Mouse (Mus musculus) liver, embryonic 11.5 days (tissue): Measurements from ENCODE around the gene Bri3. TPM values are rescaled to one million over a fixed set of nuclear protein-coding genes. Genes with fewer than 3 reads are reported as not detected.

Source experiments
- ATAC-seq: fragments of 200-750 bp; cut with Nextera tagmentation; replicated peaks from 2 replicates; pipeline ENCODE4 v1.8.0; 2017; ENCODE audit warnings: moderate number of reproducible peaks, mild to moderate bottlenecking, moderate TSS enrichment, moderate library complexity; ENCODE audit not compliant: low FRiP score
- DNase-seq: peaks from one replicate; pipeline ENCODE4 v3.0.0-alpha.2; 2017; ENCODE audit warnings: low spot score
- H3K27ac ChIP-seq: fragments of 300-500 bp; sonication (generic); 2 replicates; pipeline ENCODE4 v1.5.1; 2014; ENCODE audit warnings: mild to moderate bottlenecking, low read depth, low read length, control low read depth
- H3K27me3 ChIP-seq: fragments of 300-500 bp; sonication (generic); replicated peaks from 2 replicates; pipeline ENCODE4 v1.6.1; 2014; ENCODE audit warnings: low read length, mixed read lengths; ENCODE audit not compliant: control insufficient read depth, insufficient read depth
- H3K36me3 ChIP-seq: fragments of 300-500 bp; sonication (generic); 2 replicates; pipeline ENCODE4 v1.6.1; 2014; ENCODE audit warnings: mild to moderate bottlenecking, low read length, moderate library complexity, mixed read lengths; ENCODE audit not compliant: control insufficient read depth, insufficient read depth
- H3K4me1 ChIP-seq: fragments of 300-500 bp; sonication (generic); replicated peaks from 2 replicates; pipeline ENCODE4 v1.6.1; 2014; ENCODE audit warnings: low read length, mixed read lengths; ENCODE audit not compliant: control insufficient read depth, insufficient read depth
- H3K4me2 ChIP-seq: fragments of 300-500 bp; sonication (generic); 2 replicates; pipeline ENCODE4 v1.6.1; 2014; ENCODE audit warnings: mild to moderate bottlenecking, control low read depth, moderate library complexity
- H3K4me3 ChIP-seq: fragments of 300-500 bp; sonication (generic); 2 replicates; pipeline ENCODE4 v1.5.1; 2014; ENCODE audit warnings: low read depth, low read length, control low read depth
- H3K9ac ChIP-seq: fragments of 300-500 bp; sonication (generic); 2 replicates; pipeline ENCODE4 v1.6.1; 2014; ENCODE audit warnings: low read depth, low read length, control low read depth
- H3K9me3 ChIP-seq: fragments of 300-500 bp; sonication (generic); 2 replicates; pipeline ENCODE4 v1.6.1; 2016; ENCODE audit warnings: low read length, inconsistent platforms, mixed read lengths; ENCODE audit not compliant: control insufficient read depth
- WGBS: fragments of 180-500 bp; shearing (Covaris S2); extraction: QIAGEN DNeasy Blood & Tissue Kit; methylation state at CpG from one replicate; pipeline ENCODE4 v1.1.7; 2014; 5-methylcytosine and 5-hydroxymethylcytosine counted together
- polyA plus RNA-seq: library from polyadenylated mRNA; unstranded; fragments of >200 nt; fragmentation: Nextera tagmentation; extraction: Ambion mirVana; gene quantifications from 2 replicates; pipeline ENCODE4 v1.2.1, GENCODE M21; 2014

Gene Bri3
- polyA plus RNA-seq, 1 experiment from 2014 or later = 59.2 TPM

DNA sequence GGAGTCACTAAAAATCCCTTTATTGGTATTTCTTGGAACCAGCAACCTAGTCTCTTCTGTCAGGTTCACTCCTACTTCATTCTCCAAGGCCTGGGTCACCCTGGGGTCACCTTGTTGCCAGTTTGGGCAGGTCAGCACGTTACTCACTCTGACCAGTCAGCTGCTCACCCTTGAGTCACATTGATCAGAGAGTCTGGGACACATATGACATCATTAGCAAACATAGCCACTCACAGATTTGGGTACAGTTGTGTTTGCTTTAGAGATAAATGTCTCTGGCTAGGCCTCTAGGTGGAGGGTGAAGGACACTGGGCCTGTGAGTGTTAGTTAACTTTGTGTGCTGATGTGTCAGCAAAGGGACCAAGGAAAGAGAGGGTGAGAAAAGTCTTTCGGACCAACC lies 127.9 kb downstream of the Bri3 start:
- H3K9ac ChIP-seq = no peak overlapping the region
- 33% methylated on average over 2 of the region's 2 CpGs for WGBS
- no peaks in the 10 kb centered on the region for H3K27me3 ChIP-seq
- H3K36me3 ChIP-seq = no peaks in the 10 kb centered on the region
- H3K27ac ChIP-seq = no peak overlapping the region
- DNase-seq (no peak), ATAC-seq (peak; percentile 60)
- H3K4me3 ChIP-seq = no peak overlapping the region
- no peak overlapping the region for H3K4me2 ChIP-seq
- H3K4me1 ChIP-seq = no peaks in the 10 kb centered on the region
- no peaks in the 10 kb centered on the region for H3K9me3 ChIP-seq

GRCm38 (mm10) chr5:144372885-144373284 lies 128.6 kb downstream of the Bri3 start:
- no peak overlapping the region for H3K4me3 ChIP-seq
- 83% methylated on average over 2 of the region's 2 CpGs for WGBS
- DNase-seq (no peak), ATAC-seq (no peak)
- no peak overlapping the region for H3K9ac ChIP-seq
- no peaks in the 10 kb centered on the region for H3K27me3 ChIP-seq
- no peaks in the 10 kb centered on the region for H3K4me1 ChIP-seq
- H3K27ac ChIP-seq = no peak overlapping the region
- H3K36me3 ChIP-seq = no peaks in the 10 kb centered on the region
- no peaks in the 10 kb centered on the region for H3K9me3 ChIP-seq
- H3K4me2 ChIP-seq = no peak overlapping the region

- no peaks in the 10 kb centered on the region for H3K4me1 ChIP-seq
- H3K4me2 ChIP-seq = no peak overlapping the region
- ATAC-seq (no peak), DNase-seq (no peak)
- H3K27me3 ChIP-seq = no peaks in the 10 kb centered on the region
- no peak overlapping the region for H3K4me3 ChIP-seq
- H3K27ac ChIP-seq = no peak overlapping the region
- 70% methylated on average over 4 of the region's 4 CpGs for WGBS
- H3K9ac ChIP-seq = no peak overlapping the region
- H3K9me3 ChIP-seq = 0 out of 2 replicates have a peak, but pooled peaks cover 2% of the 10 kb centered on the region
- H3K36me3 ChIP-seq = no peaks in the 10 kb centered on the region
Measured at GRCm38 (mm10) chr5:144379431-144379830, 135.2 kb downstream of the Bri3 start.

DNA sequence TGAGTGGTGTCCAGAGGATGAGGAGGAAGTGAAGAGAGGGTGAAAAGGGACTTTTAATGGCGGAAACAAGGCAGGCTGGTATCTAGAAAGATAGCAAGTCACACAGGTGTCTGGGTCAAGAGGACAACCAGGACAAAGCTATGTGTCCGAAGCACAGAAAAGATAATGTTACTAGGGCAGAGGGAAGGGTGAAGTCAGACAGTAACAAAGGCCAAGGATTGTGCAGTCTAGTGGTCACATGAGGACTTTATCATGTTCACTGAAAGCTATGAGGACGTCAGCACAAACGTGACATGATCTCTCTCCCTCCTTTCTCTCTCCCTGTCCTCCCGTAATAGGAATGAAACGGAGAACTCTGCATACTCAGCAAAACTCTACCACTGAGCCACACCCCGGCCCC lies 136.5 kb downstream of the Bri3 start:
- H3K27me3 ChIP-seq = no peaks in the 10 kb centered on the region
- WGBS = 85% methylated on average over 7 of the region's 7 CpGs
- H3K4me3 ChIP-seq = no peak overlapping the region
- no peaks in the 10 kb centered on the region for H3K4me1 ChIP-seq
- H3K27ac ChIP-seq = no peak overlapping the region
- DNase-seq (no peak), ATAC-seq (no peak)
- no peaks in the 10 kb centered on the region for H3K36me3 ChIP-seq
- H3K9ac ChIP-seq = no peak overlapping the region
- no peak overlapping the region for H3K4me2 ChIP-seq
- H3K9me3 ChIP-seq = 0 out of 2 replicates have a peak, but pooled peaks cover 2% of the 10 kb centered on the region

GRCm38 (mm10) chr5:144381782-144382181 lies 137.5 kb downstream of the Bri3 start:
- H3K9ac ChIP-seq = no peak overlapping the region
- ATAC-seq (no peak), DNase-seq (no peak)
- WGBS = 69% methylated on average over 3 of the region's 3 CpGs
- H3K27me3 ChIP-seq = no peaks in the 10 kb centered on the region
- H3K9me3 ChIP-seq = 0 out of 2 replicates have a peak, but pooled peaks cover 2% of the 10 kb centered on the region
- no peak overlapping the region for H3K4me2 ChIP-seq
- no peak overlapping the region for H3K4me3 ChIP-seq
- no peak overlapping the region for H3K27ac ChIP-seq
- no peaks in the 10 kb centered on the region for H3K4me1 ChIP-seq
- no peaks in the 10 kb centered on the region for H3K36me3 ChIP-seq

DNA sequence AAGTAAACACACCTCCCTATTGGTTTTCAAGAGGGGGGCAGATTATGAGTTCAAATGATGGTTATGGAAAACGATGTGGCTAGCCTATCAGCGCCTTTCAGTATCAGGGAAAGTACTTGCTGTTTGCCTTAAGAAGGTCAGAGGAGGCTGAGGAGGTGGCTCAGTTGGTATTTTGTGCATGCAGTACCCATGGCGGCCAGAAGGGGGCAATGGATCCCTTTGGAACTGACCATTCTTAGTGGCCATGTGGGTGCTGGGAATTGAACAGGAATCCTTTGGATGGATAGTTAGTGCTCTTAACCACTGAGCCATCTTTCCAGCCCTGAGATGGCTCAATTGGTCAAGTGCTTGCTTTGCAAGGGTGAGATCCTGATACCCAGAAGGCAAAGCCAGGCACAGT lies 139.7 kb downstream of the Bri3 start:
- ATAC-seq (no peak), DNase-seq (no peak)
- no peaks in the 10 kb centered on the region for H3K36me3 ChIP-seq
- H3K4me2 ChIP-seq = no peak overlapping the region
- H3K4me1 ChIP-seq = no peaks in the 10 kb centered on the region
- no peak overlapping the region for H3K9ac ChIP-seq
- no peak overlapping the region for H3K4me3 ChIP-seq
- no peaks in the 10 kb centered on the region for H3K27me3 ChIP-seq
- H3K27ac ChIP-seq = no peak overlapping the region
- H3K9me3 ChIP-seq = 0 out of 2 replicates have a peak, but pooled peaks cover 2% of the 10 kb centered on the region
- 53% methylated on average over 3 of the region's 3 CpGs for WGBS

DNA sequence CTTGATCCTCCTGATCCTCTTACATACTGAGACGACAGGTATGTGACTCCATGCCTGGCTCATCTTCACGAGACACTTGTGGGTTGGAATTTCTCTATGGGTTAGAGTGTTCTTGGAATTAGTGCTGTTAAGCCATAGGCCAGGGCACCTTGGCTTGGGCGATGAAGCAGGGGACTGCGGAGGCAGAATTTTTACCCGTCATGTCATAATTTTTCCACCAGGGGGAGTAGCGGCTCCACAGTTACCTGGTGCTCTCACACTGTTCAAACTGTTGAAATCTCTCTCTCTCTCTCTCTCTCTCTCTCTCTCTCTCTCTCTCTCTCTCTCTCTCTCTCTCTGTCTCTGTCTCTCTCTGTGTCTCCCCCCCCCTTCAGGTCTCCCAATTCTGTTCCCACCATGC lies 143.6 kb downstream of the Bri3 start:
- Histone ChIP-seq H3K27me3 (no peaks in the 10 kb centered on the region), H3K36me3 (no peaks in the 10 kb centered on the region), H3K9me3 (0 out of 2 replicates have a peak, but pooled peaks cover 2% of the 10 kb centered on the region), H3K27ac (no peak overlapping the region), H3K4me1 (no peaks in the 10 kb centered on the region), H3K4me3 (no peak overlapping the region), H3K4me2 (no peak overlapping the region), H3K9ac (no peak overlapping the region)
- 0 out of 2 replicates have a peak, but pooled peaks have one; percentile 43 for ATAC-seq
- DNase-seq = peak; percentile 39
- 9% methylated on average over 6 of the region's 6 CpGs for WGBS

GRCm38 (mm10) chr5:144394142-144394541 lies 149.9 kb downstream of the Bri3 start:
- no peak for DNase-seq
- WGBS = 69% methylated on average over 2 of the region's 2 CpGs
- Histone ChIP-seq H3K27ac (no peak overlapping the region), H3K36me3 (no peaks in the 10 kb centered on the region), H3K4me2 (no peak overlapping the region), H3K4me1 (no peaks in the 10 kb centered on the region), H3K27me3 (no peaks in the 10 kb centered on the region), H3K4me3 (no peak overlapping the region), H3K9me3 (no peaks in the 10 kb centered on the region), H3K9ac (no peak overlapping the region)
- no peak for ATAC-seq

DNA sequence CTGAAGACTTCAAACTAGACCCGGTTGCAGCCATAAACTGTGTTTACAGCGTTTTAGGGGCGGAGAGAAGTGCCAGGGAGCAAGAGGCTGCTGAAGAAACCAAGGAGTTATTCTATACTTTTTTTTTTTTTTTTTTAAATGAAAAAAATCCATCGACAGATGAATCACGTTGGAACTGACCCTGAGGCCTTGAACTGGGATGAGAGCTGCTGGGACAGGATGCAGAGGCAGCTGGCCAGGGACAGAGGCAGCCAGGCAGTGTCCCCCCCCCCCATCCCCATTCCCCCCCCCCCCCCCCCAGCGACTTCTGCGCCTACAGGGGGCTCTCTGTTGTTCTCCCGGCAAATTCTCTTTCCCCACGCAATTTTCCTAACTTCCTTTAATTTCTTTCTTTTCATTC lies 153.3 kb downstream of the Bri3 start:
- DNase-seq (no peak), ATAC-seq (no peak)
- Histone ChIP-seq H3K4me3 (no peak overlapping the region), H3K9me3 (no peaks in the 10 kb centered on the region), H3K36me3 (no peaks in the 10 kb centered on the region), H3K9ac (no peak overlapping the region), H3K4me2 (no peak overlapping the region), H3K27me3 (no peaks in the 10 kb centered on the region), H3K4me1 (no peaks in the 10 kb centered on the region), H3K27ac (no peak overlapping the region)
- 29% methylated on average over 5 of the region's 9 CpGs for WGBS
